In the genomic region with DNA sequence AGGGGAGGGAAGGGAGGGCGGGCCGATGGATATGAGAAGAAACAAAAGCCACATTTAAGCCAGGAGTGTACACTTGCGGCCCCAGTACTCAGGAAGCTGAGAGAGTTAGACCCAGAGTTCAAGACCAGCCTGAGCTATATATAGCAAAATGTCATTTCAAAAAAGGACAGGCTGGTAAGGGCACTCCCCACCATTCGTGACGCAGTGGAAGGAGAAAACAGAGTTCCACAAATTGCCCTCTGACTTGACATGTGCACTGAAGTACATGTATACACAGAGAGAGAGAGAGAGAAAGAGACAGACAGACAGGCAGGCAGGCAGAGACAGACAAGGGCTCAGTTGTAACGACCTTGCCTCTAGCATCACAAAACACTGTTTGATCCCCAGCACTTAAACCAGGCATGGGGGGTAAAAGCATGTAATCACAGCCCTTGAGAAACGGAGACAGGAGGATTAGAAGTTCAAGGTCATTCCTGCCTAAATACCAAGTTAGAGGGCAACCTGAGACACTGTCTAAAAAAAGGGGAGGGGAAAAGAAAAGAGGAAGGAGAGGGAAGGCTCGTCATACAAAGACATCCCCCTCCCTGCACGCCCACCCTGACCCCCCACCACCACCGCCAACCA, we compare ENCODE assay signal across 11 mouse cellular contexts. TPM values are rescaled to one million over a fixed set of nuclear protein-coding genes. Genes with fewer than 3 reads are reported as not detected.
DNase-seq lines count a peak whose midpoint lies in the region; ATAC-seq and TF ChIP-seq lines count a peak whose summit lies in the region.
"Had no signal": no experiment of that assay in that cellular context is flagged by ENCODE, and none has a peak within 500 bp of the region (broad histone marks: within the 10 kb centered on the region; RNA-seq: fewer than 3 reads in every experiment).

No protein-coding gene starts in this region.

- 32% methylated on average over 10 of the region's 10 CpGs for WGBS in kidney, embryonic 14.5 days
- 39% methylated on average over 10 of the region's 10 CpGs for WGBS in kidney, adult 2 months
- 49% methylated on average over 10 of the region's 10 CpGs for WGBS in limb, embryonic 15.5 days
- WGBS in midbrain, embryonic 14.5 days: 77% methylated on average over 10 of the region's 10 CpGs

- peak overlapping the region; percentile 73 for H3K27ac ChIP-seq in kidney, embryonic 14.5 days (ENCODE audit: low read depth, low read length)
- no peak overlapping the region for H3K27ac ChIP-seq in kidney, adult 2 months (ENCODE audit: insufficient read depth, low read depth, low read length)
- peak overlapping the region; percentile 73 for H3K27ac ChIP-seq in limb, embryonic 15.5 days
- H3K27ac ChIP-seq in midbrain, embryonic 14.5 days (replicated peaks; ENCODE audit: low read depth, low read length): no peak overlapping the region
- H3K27ac ChIP-seq: hindbrain, embryonic 13.5 days had no signal

- H3K4me3 ChIP-seq in kidney, embryonic 14.5 days (ENCODE audit: low read length): no peak overlapping the region
- no peak overlapping the region for H3K4me3 ChIP-seq in kidney, adult 2 months (ENCODE audit: insufficient read depth, low read depth, low read length)
- peak overlapping the region; percentile 45; the same call in 1 of the 2 replicates for H3K4me3 ChIP-seq in E14TG2a.4 (replicated peaks; ENCODE audit: low read length)
- no peak overlapping the region for H3K4me3 ChIP-seq in limb, embryonic 15.5 days
- no peak overlapping the region for H3K4me3 ChIP-seq in midbrain, embryonic 14.5 days (replicated peaks; ENCODE audit: low read depth, low read length)
- H3K4me3 ChIP-seq: hindbrain, embryonic 13.5 days had no signal

- peak overlapping the region; percentile 17; the same call in 1 of the 2 replicates for H3K4me2 ChIP-seq in kidney, embryonic 14.5 days (replicated peaks; ENCODE audit: low read depth, low read length)
- H3K4me2 ChIP-seq in limb, embryonic 15.5 days: peak overlapping the region; percentile 10; the same call in 1 of the 2 replicates
- no peak overlapping the region for H3K4me2 ChIP-seq in midbrain, embryonic 14.5 days (ENCODE audit: low read length)
- H3K4me2 ChIP-seq: hindbrain, embryonic 13.5 days had no signal

- H3K4me1 ChIP-seq in kidney, embryonic 14.5 days (ENCODE audit: control insufficient read depth, insufficient read depth, low read length): peaks cover 23% of the 10 kb centered on the region
- H3K4me1 ChIP-seq in kidney, adult 2 months (ENCODE audit: control insufficient read depth, insufficient read depth, low read length): no peaks in the 10 kb centered on the region; the same call in 1 of the 2 replicates
- peaks cover 92% of the 10 kb centered on the region for H3K4me1 ChIP-seq in E14TG2a.4 (replicated peaks; ENCODE audit: low read depth, low read length)
- H3K4me1 ChIP-seq in limb, embryonic 15.5 days: peaks cover 37% of the 10 kb centered on the region
- 0 out of 2 replicates have a peak, but pooled peaks cover 6% of the 10 kb centered on the region for H3K4me1 ChIP-seq in midbrain, embryonic 14.5 days (ENCODE audit: control insufficient read depth, insufficient read depth, low read length)

- no peak for DNase-seq in kidney, adult 2 months
- DNase-seq in T-cell, adult 2 months (ENCODE audit: low spot score): peak; percentile 27
- no peak for DNase-seq in spleen, postnatal 10 days (ENCODE audit: low spot score in 2 of 2)
- DNase-seq in midbrain, embryonic 14.5 days: no peak
- DNase-seq: forebrain, postnatal 0 days; right cerebral cortex, postnatal 25 days had no signal

- TF ChIP-seq POLR2A in kidney, adult 2 months (IDR thresholded peaks at IDR 0.05; ENCODE audit: low read depth, low read length): no peak

- H3K9me3 ChIP-seq in kidney, embryonic 14.5 days (ENCODE audit: control insufficient read depth, low read length): peaks cover 6% of the 10 kb centered on the region; the same call in 1 of the 2 replicates
- H3K9me3 ChIP-seq in E14TG2a.4 (ENCODE audit: low read length): peaks cover 25% of the 10 kb centered on the region
- no peaks in the 10 kb centered on the region for H3K9me3 ChIP-seq in limb, embryonic 15.5 days
- H3K9me3 ChIP-seq in midbrain, embryonic 14.5 days (ENCODE audit: control insufficient read depth, low read length): peaks cover 6% of the 10 kb centered on the region; the same call in 1 of the 2 replicates

- no peak overlapping the region for H3K9ac ChIP-seq in kidney, embryonic 14.5 days (ENCODE audit: low read depth, low read length)
- H3K9ac ChIP-seq in limb, embryonic 15.5 days: no peak overlapping the region
- no peak overlapping the region for H3K9ac ChIP-seq in midbrain, embryonic 14.5 days (replicated peaks; ENCODE audit: low read length)
- H3K9ac ChIP-seq: forebrain, postnatal 0 days; hindbrain, embryonic 13.5 days had no signal

- H3K36me3 ChIP-seq in kidney, embryonic 14.5 days (ENCODE audit: control insufficient read depth, insufficient read depth, low read length): peaks cover 2% of the 10 kb centered on the region; the same call in 1 of the 2 replicates
- H3K36me3 ChIP-seq in kidney, adult 2 months (ENCODE audit: control insufficient read depth, insufficient read depth, low read length): no peaks in the 10 kb centered on the region
- peaks cover 63% of the 10 kb centered on the region for H3K36me3 ChIP-seq in E14TG2a.4 (ENCODE audit: insufficient read depth, low read length)
- peaks cover 29% of the 10 kb centered on the region; the same call in 1 of the 2 replicates for H3K36me3 ChIP-seq in limb, embryonic 15.5 days
- 0 out of 2 replicates have a peak, but pooled peaks cover 8% of the 10 kb centered on the region for H3K36me3 ChIP-seq in midbrain, embryonic 14.5 days (ENCODE audit: control insufficient read depth, insufficient read depth, low read length)

- peak; percentile 14; the same call in 1 of the 2 replicates for ATAC-seq in kidney, embryonic 14.5 days (ENCODE audit: low FRiP score, low TSS enrichment)
- no peak for ATAC-seq in limb, embryonic 15.5 days (ENCODE audit: insufficient number of reproducible peaks, low FRiP score, low TSS enrichment, low read depth)
- no peak for ATAC-seq in midbrain, embryonic 14.5 days (ENCODE audit: low FRiP score, low TSS enrichment)

- TF ChIP-seq CTCF in kidney, adult 2 months (conservative IDR thresholded peaks at IDR 0.05; ENCODE audit: insufficient read depth, insufficient read length, low read depth, low read length): no peak
- no peak for TF ChIP-seq CTCF in E14TG2a.4 (conservative IDR thresholded peaks at IDR 0.05; ENCODE audit: low read length)

- H3K27me3 ChIP-seq in kidney, embryonic 14.5 days (ENCODE audit: control insufficient read depth, insufficient read depth, low read length): no peaks in the 10 kb centered on the region
- no peaks in the 10 kb centered on the region for H3K27me3 ChIP-seq in kidney, adult 2 months (replicated peaks; ENCODE audit: control insufficient read depth, insufficient read depth, low read length)
- H3K27me3 ChIP-seq in E14TG2a.4 (ENCODE audit: insufficient read depth, low read length): no peaks in the 10 kb centered on the region
- no peaks in the 10 kb centered on the region for H3K27me3 ChIP-seq in limb, embryonic 15.5 days
- no peaks in the 10 kb centered on the region for H3K27me3 ChIP-seq in midbrain, embryonic 14.5 days (ENCODE audit: control insufficient read depth, insufficient read depth, low read length)
- H3K27me3 ChIP-seq: hindbrain, embryonic 13.5 days; Patski had no signal

RNA-seq across cellular contexts. Expression of gene Gtf2ird1, which starts 11.2 kb away (rescaled TPM):
- polyA plus RNA-seq in kidney, embryonic 14.5 days (2014; fragmentation: Nextera tagmentation; extraction: Ambion mirVana): 60.9 and 84.8 TPM in 2 replicates
- polyA plus RNA-seq in kidney, adult 2 months (2012; rRNA removed): 22.4 and 24.0 TPM in 2 replicates
- 93.5 and 102 TPM in 2 replicates for polyA plus RNA-seq in limb, embryonic 15.5 days (2015; fragmentation: Nextera tagmentation; extraction: Ambion mirVana)
- 75.1 and 75.5 TPM in 2 replicates for polyA plus RNA-seq in midbrain, embryonic 14.5 days (2014; fragmentation: Nextera tagmentation; extraction: Ambion mirVana)

Comparison
In these comparisons a context has a peak if more than half of its experiments do, and no peak if none do; other contexts are left out.
1. H3K27ac ChIP-seq: peak in kidney, embryonic 14.5 days (single experiment) and limb, embryonic 15.5 days (single experiment); none in kidney, adult 2 months (single experiment) and midbrain, embryonic 14.5 days (single experiment).